ENCODE assay signal across 8 mouse cellular contexts in the genomic region with DNA sequence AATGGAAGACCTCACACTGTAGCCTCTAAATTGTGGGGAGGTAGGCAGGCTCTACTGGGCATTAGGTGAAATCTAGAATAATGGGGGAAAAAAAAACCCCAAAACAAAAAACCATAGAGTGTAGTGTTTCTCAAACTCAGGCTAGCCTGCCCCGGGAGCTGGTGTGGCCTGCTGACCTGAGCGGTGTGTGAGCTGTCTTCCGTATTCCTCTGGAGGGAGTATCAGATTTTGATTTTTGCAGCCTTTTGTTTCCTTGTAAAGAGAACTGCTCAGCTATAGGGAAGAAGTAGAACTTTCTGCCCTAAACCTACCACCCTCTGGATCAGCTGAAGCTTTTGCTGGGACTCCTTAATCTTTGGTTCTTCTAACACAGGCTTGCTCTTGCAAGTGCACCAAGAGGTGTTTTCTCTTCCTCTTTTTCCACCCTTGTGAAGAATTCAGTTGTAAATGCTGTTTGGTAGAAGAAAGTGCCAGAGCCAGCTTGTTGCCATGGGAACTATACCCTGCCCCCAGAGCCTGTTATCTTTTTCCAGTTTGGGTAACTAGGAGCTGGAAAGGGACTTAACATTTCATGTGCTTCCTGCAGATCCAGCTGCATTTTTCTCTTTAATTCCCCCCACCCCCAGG. TPM values are rescaled to one million over a fixed set of nuclear protein-coding genes. Genes with fewer than 3 reads are reported as not detected.
A peak's percentile ranks its signal among the peaks of the same experiment; 100 is the strongest.
DNase-seq lines count a peak whose midpoint lies in the region; ATAC-seq and TF ChIP-seq lines count a peak whose summit lies in the region.

No protein-coding gene starts in this region.

- peaks cover 2% of the 10 kb centered on the region for H3K36me3 ChIP-seq in kidney, adult 2 months (ENCODE audit: control insufficient read depth, insufficient read depth, low read length)
- H3K36me3 ChIP-seq in hindbrain, embryonic 12.5 days = peaks cover 24% of the 10 kb centered on the region
- peaks cover 17% of the 10 kb centered on the region for H3K36me3 ChIP-seq in lung, embryonic 16.5 days (ENCODE audit: control insufficient read depth, insufficient read depth, low read length)
- peaks cover 7% of the 10 kb centered on the region; the same call in 1 of the 2 replicates for H3K36me3 ChIP-seq in stomach, embryonic 16.5 days (ENCODE audit: control insufficient read depth, insufficient read depth, low read length)

- no peak for ATAC-seq in hindbrain, embryonic 12.5 days (ENCODE audit: low FRiP score)
- no peak for ATAC-seq in lung, embryonic 16.5 days (ENCODE audit: low read depth)
- ATAC-seq in stomach, embryonic 16.5 days (ENCODE audit: insufficient read depth, low FRiP score) = no peak

- H3K4me2 ChIP-seq in hindbrain, embryonic 12.5 days (replicated peaks) = peak overlapping the region; percentile 29; the same call in 1 of the 2 replicates
- peak overlapping the region; percentile 68 for H3K4me2 ChIP-seq in lung, embryonic 16.5 days (ENCODE audit: low read depth, low read length)
- H3K4me2 ChIP-seq in stomach, embryonic 16.5 days (ENCODE audit: low read depth, low read length) = peak overlapping the region; percentile 83

- no peak overlapping the region for H3K9ac ChIP-seq in hindbrain, embryonic 12.5 days
- peak overlapping the region; percentile 19 for H3K9ac ChIP-seq in lung, embryonic 16.5 days (ENCODE audit: low read length)
- H3K9ac ChIP-seq in stomach, embryonic 16.5 days (ENCODE audit: low read length) = peak overlapping the region; percentile 47

- no peak for TF ChIP-seq CTCF in kidney, adult 2 months (conservative IDR thresholded peaks at IDR 0.05; ENCODE audit: insufficient read depth, insufficient read length, low read depth, low read length)

- peak overlapping the region; percentile 13; the same call in 1 of the 2 replicates for H3K27ac ChIP-seq in kidney, adult 2 months (ENCODE audit: insufficient read depth, low read depth, low read length)
- H3K27ac ChIP-seq in hindbrain, embryonic 12.5 days = peak overlapping the region; percentile 41
- H3K27ac ChIP-seq in lung, embryonic 16.5 days (ENCODE audit: low read length) = peak overlapping the region; percentile 99
- H3K27ac ChIP-seq in stomach, embryonic 16.5 days (ENCODE audit: low read length) = peak overlapping the region; percentile 91

- no peak for DNase-seq in kidney, adult 2 months
- DNase-seq in kidney, adult 8-10 months = no peak
- DNase-seq in MN1 (ENCODE audit: low spot score) = peak; percentile 34
- DNase-seq in cerebellum, postnatal 4 days (ENCODE audit: low spot score in 2 of 2) = no peak
- DNase-seq in embryo, embryonic 11 days = no peak

- WGBS in kidney, adult 2 months = 19% methylated on average over 3 of the region's 3 CpGs
- 39% methylated on average over 3 of the region's 3 CpGs for WGBS in hindbrain, embryonic 12.5 days
- WGBS in lung, embryonic 16.5 days = 30% methylated on average over 3 of the region's 3 CpGs
- WGBS in stomach, embryonic 16.5 days = 42% methylated on average over 3 of the region's 3 CpGs

- peaks cover 41% of the 10 kb centered on the region for H3K4me1 ChIP-seq in kidney, adult 2 months (ENCODE audit: control insufficient read depth, insufficient read depth, low read length)
- H3K4me1 ChIP-seq in hindbrain, embryonic 12.5 days = peaks cover 48% of the 10 kb centered on the region
- H3K4me1 ChIP-seq in lung, embryonic 16.5 days (replicated peaks; ENCODE audit: control insufficient read depth, insufficient read depth, low read length) = peaks cover 47% of the 10 kb centered on the region
- peaks cover 42% of the 10 kb centered on the region for H3K4me1 ChIP-seq in stomach, embryonic 16.5 days (ENCODE audit: control insufficient read depth, insufficient read depth, low read length)

- H3K27me3 ChIP-seq in kidney, adult 2 months (replicated peaks; ENCODE audit: control insufficient read depth, insufficient read depth, low read length) = no peaks in the 10 kb centered on the region
- no peaks in the 10 kb centered on the region for H3K27me3 ChIP-seq in hindbrain, embryonic 12.5 days
- H3K27me3 ChIP-seq in lung, embryonic 16.5 days (ENCODE audit: control insufficient read depth, insufficient read depth, low read depth, low read length) = no peaks in the 10 kb centered on the region
- no peaks in the 10 kb centered on the region for H3K27me3 ChIP-seq in stomach, embryonic 16.5 days (ENCODE audit: control insufficient read depth, insufficient read depth, low read length)

- no peak for TF ChIP-seq POLR2A in kidney, adult 2 months (IDR thresholded peaks at IDR 0.05; ENCODE audit: low read depth, low read length)

- H3K9me3 ChIP-seq in hindbrain, embryonic 12.5 days (replicated peaks) = no peaks in the 10 kb centered on the region
- H3K9me3 ChIP-seq in lung, embryonic 16.5 days (ENCODE audit: control insufficient read depth, low read length) = no peaks in the 10 kb centered on the region
- H3K9me3 ChIP-seq in stomach, embryonic 16.5 days (replicated peaks; ENCODE audit: control insufficient read depth, low read length) = no peaks in the 10 kb centered on the region

- H3K4me3 ChIP-seq in kidney, adult 2 months (ENCODE audit: insufficient read depth, low read depth, low read length) = no peak overlapping the region
- H3K4me3 ChIP-seq in hindbrain, embryonic 12.5 days = no peak overlapping the region
- peak overlapping the region; percentile 23 for H3K4me3 ChIP-seq in lung, embryonic 16.5 days (ENCODE audit: low read length)
- peak overlapping the region; percentile 91 for H3K4me3 ChIP-seq in stomach, embryonic 16.5 days (replicated peaks; ENCODE audit: low read length)

RNA-seq across cellular contexts. Expression of a gene that starts 11.4 kb away (rescaled TPM):
- 75.5 and 95.4 TPM in 2 replicates for polyA plus RNA-seq in kidney, adult 2 months (2012; rRNA removed)
- 510 and 525 TPM in 2 replicates for polyA plus RNA-seq in hindbrain, embryonic 12.5 days (2016; fragmentation: Nextera tagmentation; extraction: Ambion mirVana)
- polyA plus RNA-seq in lung, embryonic 16.5 days (2015; fragmentation: Nextera tagmentation; extraction: Ambion mirVana) = 656 and 695 TPM in 2 replicates
- 525 and 570 TPM in 2 replicates for polyA plus RNA-seq in stomach, embryonic 16.5 days (2015; fragmentation: Nextera tagmentation; extraction: Ambion mirVana)

RNA-seq across cellular contexts. Expression of a gene that starts 20.1 kb away (rescaled TPM):
- polyA plus RNA-seq in kidney, adult 2 months (2012; rRNA removed) = 0.12 and 0.14 TPM in 2 replicates
- 0.51 and 0.75 TPM in 2 replicates for polyA plus RNA-seq in hindbrain, embryonic 12.5 days (2016; fragmentation: Nextera tagmentation; extraction: Ambion mirVana)
- polyA plus RNA-seq in lung, embryonic 16.5 days (2015; fragmentation: Nextera tagmentation; extraction: Ambion mirVana) = 0.41 and 0.44 TPM in 2 replicates
- polyA plus RNA-seq in stomach, embryonic 16.5 days (2015; fragmentation: Nextera tagmentation; extraction: Ambion mirVana) = 0.28 and 0.34 TPM in 2 replicates

RNA-seq across cellular contexts. Expression of a gene that starts 31.4 kb away (rescaled TPM):
- polyA plus RNA-seq in kidney, adult 2 months (2012; rRNA removed) = 105 and 108 TPM in 2 replicates
- 201 and 227 TPM in 2 replicates for polyA plus RNA-seq in hindbrain, embryonic 12.5 days (2016; fragmentation: Nextera tagmentation; extraction: Ambion mirVana)
- polyA plus RNA-seq in lung, embryonic 16.5 days (2015; fragmentation: Nextera tagmentation; extraction: Ambion mirVana) = 166 and 167 TPM in 2 replicates
- polyA plus RNA-seq in stomach, embryonic 16.5 days (2015; fragmentation: Nextera tagmentation; extraction: Ambion mirVana) = 141 and 142 TPM in 2 replicates

RNA-seq across cellular contexts. Expression of a gene that starts 32.4 kb away (rescaled TPM):
- polyA plus RNA-seq in kidney, adult 2 months (2012; rRNA removed) = 53.0 and 56.2 TPM in 2 replicates
- polyA plus RNA-seq in hindbrain, embryonic 12.5 days (2016; fragmentation: Nextera tagmentation; extraction: Ambion mirVana) = 187 and 198 TPM in 2 replicates
- polyA plus RNA-seq in lung, embryonic 16.5 days (2015; fragmentation: Nextera tagmentation; extraction: Ambion mirVana) = 148 and 168 TPM in 2 replicates
- polyA plus RNA-seq in stomach, embryonic 16.5 days (2015; fragmentation: Nextera tagmentation; extraction: Ambion mirVana) = 157 and 158 TPM in 2 replicates

Comparison
In these comparisons a context has a peak if more than half of its experiments do, and no peak if none do; other contexts are left out.
1. H3K27ac ChIP-seq: peak in every context shown above with its lines; median percentile 99 in lung, embryonic 16.5 days; 91 in stomach, embryonic 16.5 days; 41 in hindbrain, embryonic 12.5 days; 13 in kidney, adult 2 months.
2. H3K4me3 ChIP-seq: peak in lung, embryonic 16.5 days (single experiment) and stomach, embryonic 16.5 days (single experiment); none in kidney, adult 2 months (single experiment) and hindbrain, embryonic 12.5 days (single experiment).
3. H3K4me2 ChIP-seq: peak in every context shown above with its lines; median percentile 83 in stomach, embryonic 16.5 days; 68 in lung, embryonic 16.5 days; 29 in hindbrain, embryonic 12.5 days.